Mouse (Mus musculus) liver, embryonic 14.5 days (tissue): ENCODE data around the gene Atxn7l1.

Experiments used
- CTCF ChIP-seq: IDR thresholded peaks from 2 replicates; pipeline ENCODE4 v1.5.1; 2016; ENCODE audit warnings: antibody characterized with exemption, low read depth, control low read depth
- EP300 ChIP-seq: IDR thresholded peaks from 2 replicates; pipeline ENCODE4 v1.6.1; 2016; ENCODE audit warnings: antibody characterized with exemption, low read depth

DNA sequence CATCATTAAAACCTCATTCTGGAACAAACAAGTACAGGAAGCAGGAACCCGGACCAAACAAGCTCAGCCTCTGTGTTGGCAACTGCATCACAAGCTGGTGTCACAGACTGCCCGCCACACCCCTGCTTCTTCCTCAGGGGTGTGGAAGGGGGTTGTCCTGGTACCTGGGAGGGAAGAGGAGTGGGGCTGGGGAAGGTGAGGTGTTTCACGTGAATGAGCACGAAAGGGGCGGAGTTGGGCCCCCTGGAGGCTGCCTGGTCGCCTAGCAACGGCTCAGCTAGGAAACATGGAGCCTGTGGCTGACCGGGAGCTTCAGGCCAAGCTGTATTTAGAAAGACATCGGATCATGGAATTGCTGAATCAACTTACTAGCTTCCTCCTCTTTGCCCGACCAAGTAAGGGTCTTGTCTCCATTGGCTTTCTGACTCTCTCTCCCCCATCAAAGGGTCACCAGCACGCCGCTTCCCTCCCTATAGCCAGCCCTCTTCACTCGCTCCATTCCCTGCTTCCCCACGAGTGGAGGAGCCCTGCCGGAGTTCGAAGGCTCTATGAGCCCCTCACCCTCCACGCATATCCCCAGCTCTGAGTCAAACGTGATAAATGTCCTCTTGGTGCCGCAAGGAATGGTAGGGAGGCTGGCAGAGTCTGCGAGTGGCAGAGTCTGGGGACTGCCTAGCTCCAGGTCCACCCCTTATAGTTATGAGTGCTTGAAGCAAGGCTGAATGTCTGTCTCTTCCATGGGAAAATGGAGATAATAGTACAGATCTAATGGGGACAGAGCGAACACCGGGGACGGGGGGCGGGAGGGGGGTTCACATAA is 247.5 kb downstream of the Atxn7l1 start, which contains the start of gene Efcab10:
- TF ChIP-seq CTCF: no peak
- TF ChIP-seq EP300: no peak
